Mouse (Mus musculus) lung, postnatal 0 days (tissue): ENCODE data around the gene Nedd9.
"Not testable (repeated sequence)": the region's sequence is repeated elsewhere in the genome, so short reads cannot be mapped to it uniquely, and the experiment has no call there.

Source experiments
- CTCF ChIP-seq: IDR thresholded peaks from 2 replicates; pipeline ENCODE4 v1.5.1; 2016; ENCODE audit warnings: antibody characterized with exemption, mild to moderate bottlenecking
- EP300 ChIP-seq: IDR thresholded peaks from 2 replicates; pipeline ENCODE4 v1.6.1; 2016; ENCODE audit warnings: antibody characterized with exemption, mild to moderate bottlenecking, control low read depth

- TF ChIP-seq CTCF, EP300: not testable (repeated sequence)
Measured at GRCm38 (mm10) chr13:41261617-41262016, 225.5 kb downstream of the Nedd9 start.
